Mouse (Mus musculus) skeletal muscle tissue, adult 2 months (tissue): ENCODE measurements around the gene BC030867.

Experiments
- DNase-seq: peaks from one replicate; pipeline ENCODE4 v3.0.0-alpha.2; 2012; ENCODE audit warnings: low read depth, low spot score

BC030867 gene

DNA sequence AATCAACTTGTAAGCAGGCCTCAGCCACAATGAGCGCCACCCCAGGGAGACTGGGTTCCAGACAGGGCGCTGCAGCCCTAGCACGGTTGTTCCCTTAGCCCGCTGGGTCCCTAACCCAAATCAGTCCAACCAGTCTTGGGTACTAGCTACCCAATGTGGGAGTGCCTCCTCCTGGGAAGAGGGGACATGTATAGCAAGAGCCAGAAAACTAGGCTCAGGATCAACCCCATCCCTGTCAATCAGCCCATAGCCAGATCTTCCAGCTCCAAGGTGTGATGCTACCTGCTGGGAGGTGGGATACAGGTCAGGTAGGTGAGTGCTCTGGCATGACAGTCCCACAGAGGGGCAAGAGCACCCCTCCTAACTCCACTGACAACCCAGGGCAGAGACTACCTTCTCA is 41.5 kb downstream of the BC030867 start:
- no peak for DNase-seq

DNA sequence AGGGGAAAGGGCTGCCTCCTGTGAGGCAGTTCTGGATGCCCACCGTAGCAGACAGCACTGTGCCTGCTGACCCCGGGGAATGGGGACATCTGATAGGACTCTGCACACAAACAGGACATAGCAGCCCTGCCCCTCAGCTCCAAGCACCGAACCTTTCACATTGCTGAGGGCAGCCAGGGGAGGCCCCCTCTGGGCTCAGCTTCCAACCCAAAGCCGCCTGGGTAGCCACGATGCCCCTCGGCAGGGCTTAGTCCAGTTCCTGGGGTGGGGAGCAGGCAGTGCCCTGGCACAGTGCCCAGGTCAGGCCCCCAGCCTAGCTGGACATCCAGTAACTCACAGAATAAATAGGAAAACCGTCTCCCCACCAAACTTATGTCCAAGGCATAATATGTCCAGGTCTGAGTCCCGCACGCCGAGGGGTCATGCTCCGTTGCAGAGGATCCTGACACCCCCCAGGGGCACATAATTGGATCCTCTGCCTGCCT is 42.4 kb downstream of the BC030867 start:
- DNase-seq: no peak

DNA sequence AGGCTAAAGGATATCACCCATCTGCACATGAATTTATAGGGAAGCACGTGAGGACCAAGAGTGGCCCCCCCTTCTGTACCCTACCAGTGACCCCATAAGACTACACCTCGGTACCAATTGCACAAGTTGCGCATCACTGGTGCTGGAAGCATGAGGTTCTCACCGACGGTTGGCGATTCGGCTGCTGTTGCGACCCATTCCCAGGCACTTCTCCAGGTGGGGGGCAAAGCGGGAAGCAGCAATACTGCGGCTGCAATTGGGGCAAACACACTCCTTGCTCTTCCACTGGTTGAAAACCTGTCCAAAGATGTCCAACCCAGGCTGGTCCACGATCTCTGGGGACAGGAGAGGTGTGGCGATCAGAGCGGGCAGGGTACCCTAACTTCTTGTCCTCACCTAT is 45.3 kb downstream of the BC030867 start:
- no peak for DNase-seq

DNA sequence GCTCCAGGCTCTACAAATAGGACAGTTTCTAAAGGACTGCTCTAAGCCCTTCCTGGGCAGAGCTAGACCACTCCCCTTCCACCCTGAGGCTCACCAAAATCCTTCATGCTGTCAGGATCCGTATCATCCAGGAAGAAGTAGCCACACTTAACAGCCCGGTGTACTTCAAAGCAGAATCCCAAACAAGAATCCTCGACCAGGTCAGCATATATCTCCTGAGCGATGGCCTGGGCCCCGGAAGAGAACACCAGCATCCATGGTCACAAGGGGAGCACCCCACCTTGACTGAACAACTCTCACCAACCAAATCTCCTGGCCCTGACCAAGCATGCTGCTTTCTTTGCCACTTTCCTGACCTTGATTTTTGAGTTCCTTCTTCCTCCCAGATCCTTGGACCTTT is 45.7 kb downstream of the BC030867 start:
- no peak for DNase-seq

DNA sequence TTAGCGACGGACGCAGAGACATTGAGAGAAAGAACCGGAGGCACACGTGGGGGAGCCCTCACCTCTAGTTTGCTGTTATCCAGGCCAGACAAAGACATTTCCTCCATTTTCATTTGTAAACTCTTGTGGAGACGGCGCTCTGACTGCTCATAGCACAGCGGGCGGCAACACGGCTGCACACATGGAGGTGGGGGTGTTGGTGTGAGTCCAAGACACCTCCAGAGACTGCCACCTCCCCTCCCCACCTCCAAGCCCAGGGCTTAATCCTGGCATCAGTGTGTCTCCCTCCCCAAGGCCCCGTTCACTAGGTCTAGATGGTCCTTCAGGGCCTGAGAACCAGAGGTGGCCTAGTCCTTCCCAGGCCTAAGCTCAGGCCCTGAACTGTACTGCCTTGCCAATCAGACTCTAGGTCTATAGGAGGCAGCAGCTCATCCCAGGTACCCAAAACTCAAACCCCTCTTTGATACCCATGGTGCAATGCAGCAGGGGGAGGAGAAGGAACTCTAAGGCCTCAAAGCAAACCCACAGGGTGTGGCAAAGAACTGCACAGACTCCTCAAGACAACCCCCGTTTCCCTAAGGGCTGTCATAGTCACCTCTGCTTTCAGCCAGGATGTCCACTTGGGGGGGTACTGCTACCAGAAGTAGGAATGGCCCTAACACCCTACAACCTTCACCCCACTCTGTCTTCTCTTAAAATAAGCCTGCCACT is 46.4 kb downstream of the BC030867 start:
- DNase-seq: no peak

DNA sequence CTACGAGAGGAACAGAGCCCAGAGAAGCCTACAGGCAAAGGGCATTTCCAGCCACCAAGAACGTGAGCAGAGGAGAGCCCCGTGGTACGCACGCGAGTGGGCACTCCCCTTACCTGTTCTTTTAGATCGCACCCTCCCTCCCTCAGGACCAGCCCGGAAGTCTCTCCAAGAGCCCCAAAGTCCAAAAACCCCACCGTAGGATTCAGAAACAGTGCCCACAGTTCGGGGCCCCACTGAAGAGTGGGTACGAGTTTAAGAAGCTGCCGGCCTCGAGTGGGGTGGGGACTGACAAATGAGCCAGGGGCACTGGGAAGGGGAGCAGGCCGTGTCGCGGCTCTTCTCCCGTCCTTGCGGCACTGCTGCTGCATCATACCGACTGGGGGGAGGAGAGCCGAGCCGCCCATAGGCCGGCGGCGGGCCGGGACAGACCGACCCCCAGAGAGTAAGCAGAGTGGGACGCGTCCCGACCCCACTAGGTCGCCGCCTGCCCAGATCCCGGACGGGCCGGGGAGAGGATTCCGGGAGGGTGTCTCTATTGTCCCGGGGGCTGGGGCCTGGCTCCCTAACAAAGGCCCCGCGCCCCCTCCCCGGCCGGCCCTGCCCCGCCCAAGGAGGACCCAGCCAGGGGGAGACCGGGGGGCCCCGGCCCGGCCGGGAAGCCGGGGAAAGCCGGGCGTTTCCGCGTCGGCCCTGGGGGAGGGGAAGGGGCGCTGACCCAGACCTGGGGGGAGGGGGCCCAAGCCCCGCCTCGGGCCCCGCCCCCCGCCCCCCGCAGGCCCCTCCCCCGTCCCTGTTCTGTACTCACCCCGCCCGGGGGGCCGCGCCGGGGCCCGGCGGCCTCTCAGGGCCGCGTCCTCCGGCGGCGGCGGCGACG is 47.2 kb downstream of the BC030867 start:
- no peak for DNase-seq

DNA sequence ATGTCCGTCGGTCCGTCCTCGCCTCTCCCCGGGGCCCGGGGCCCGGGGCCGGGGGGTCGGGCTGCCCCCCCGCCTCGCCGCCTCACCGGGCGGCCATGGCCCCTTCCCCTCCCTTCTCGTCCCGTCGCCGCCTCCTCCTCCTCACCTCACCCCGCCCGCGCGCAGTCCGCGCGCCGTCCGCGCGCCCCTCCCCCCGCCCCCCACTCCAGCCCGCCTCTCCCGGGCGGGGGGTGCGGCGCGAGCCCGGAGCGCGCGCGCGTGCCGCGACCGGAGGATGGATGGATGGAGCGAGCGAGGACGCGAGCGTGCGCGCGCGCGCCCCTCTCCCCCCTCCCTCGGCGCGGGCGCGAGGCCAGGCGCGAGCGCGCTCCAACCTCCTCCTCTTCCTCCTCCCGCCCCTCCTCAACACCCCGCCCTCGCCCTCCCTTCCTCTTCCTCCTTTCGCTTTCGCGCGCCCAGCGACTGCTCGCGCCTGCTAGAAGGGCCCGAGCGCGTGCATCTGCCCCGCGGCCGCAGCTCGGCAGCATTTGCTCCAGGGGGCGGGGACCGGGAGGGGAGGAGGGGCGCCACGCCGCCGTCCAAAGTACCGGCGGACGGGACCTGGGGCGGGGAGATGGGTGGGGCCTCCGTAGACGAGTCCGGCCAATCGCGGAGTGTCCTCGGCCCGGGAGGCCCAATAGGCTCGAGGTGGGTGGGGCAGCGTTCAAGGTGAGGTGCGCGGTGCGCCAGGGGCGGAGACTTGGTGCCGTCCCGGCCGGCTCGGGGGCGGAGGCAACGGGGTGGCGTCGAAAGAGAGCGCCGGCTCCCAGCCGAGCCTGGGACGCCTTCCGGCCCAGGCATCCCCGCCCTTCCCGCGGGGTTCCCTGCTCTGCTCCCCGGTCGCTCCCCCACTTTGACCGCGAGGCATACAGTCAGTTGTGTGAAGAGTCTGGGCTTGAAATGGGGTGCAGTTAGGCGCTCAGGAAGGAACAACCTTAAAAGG is 48.1 kb downstream of the BC030867 start, which contains the start of gene Atxn7l3:
TSS of gene Atxn7l3 (minus strand) at position 141 of the 982 bp plus-strand sequence.
- peak; percentile 97 for DNase-seq

DNA sequence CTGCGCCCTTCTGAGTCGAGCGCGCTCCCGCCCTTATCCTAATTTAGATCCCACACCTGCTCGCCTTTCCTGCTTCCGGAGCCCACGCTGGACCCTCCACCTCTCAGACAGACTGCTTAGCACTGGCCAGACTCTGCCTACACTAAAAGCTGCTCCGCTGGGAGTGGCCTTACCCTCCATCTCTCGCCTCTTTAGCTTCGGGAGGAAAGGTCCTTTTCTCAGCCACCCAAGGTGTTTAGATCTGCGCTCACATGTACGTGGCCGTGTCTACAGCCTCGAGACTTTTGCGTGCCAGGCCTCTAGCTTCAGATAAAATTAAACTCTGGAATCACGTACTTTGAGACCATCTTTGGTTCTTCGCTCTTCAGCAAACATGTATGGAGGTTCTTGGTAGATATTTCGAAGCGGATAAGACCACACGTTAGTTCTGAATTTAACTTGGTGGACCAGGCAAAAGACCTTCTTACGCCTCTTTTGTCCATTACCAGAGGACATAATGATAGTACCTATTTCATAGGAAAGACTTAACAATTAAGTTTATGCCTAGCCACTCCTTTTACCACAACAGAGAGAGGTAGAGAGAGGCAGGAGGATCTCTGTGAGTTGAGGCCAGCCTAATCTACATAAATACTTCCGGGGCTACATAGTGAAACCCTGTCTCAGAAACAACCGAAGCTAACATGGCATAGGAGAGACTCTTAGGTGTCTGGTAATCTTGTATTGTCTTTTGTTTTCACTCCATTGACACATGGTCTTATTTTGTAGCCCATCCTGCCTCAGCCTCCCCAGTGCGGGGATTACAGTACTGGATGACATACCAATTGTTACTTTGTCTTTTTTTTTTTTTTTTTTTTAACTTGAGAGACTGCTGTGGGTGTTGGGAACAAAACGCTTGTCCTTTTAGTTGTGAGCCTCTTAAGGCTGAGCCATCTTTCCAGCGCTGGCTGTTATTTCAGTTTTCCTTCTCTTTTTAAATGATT is 49.2 kb downstream of the BC030867 start:
- no peak for DNase-seq

DNA sequence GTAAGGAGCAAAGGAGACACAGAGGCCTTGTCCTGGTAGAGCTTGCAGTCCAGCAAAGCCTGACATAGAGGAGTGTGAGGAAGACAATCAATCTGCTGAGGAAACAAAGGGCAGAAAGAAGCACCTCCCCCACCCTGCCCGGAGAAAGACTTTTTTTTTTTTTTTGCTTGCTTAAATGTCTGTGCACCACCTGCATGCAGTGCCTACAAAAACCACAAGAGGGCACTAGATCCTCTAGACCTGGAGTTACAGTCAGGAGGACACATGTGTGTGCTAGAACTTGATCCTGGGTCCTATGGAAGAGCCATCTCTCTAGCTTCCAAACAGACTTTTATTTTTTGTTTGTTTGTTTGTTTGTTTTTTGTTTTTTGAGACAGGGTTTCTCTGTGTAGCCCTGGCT is 51.2 kb downstream of the BC030867 start:
- no peak for DNase-seq

DNA sequence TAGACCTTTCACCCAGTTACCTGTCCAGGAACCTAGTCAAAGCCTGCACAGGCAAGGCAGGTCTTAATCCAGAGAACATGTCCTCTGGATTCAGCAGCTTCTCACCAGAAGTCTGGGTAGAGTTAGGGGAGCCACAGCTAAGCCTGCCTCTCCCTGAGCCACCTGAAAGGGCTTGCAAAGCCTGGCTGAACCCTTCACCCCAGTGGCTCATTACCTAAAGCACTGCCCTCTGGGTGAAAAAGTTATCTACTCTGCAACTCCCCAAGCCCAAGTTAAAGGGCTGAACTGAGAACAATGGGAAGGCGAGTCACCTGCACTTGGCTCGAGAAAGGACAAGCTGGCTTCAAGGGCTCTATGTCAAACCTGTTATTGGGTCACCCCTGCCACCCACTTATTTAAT is 55.5 kb downstream of the BC030867 start:
- no peak for DNase-seq

DNA sequence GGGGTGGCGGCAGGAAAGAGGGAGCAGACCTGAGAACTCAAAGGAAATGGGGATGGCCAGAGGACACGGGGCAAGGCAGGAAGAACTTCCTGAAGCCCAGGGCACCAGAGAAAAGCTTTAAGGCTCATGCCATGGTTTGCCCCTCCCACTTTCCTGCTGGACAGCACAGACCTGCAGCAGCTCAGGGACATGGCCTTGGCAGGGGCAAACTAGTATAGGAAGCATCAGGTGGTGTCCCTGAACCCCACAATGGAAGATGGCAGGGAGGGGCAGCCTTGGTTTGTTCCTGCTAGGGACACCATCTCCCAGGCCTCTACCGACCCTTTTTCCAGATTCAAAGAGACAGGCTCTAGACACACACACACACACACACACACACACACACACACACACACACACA is 56.7 kb downstream of the BC030867 start:
- no peak for DNase-seq

DNA sequence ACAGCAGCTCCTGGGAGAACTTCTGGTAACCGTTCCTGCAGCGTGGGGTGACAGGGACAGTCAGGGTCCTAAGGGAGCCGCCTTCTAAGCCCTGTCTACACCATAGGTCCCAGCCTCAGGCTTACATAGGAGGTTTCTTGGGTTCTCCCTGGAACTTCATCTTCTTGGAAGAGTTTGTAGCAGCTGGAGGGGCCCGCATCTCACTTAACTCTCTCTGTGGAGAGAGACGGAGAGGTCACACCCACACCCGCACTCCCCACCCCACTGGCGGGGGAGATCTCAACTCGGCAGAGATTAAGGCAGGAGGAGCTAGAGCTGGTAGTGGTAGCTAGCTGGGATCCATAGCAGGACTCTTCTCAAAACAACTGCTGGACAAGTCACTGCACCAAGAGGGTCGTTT is 59.4 kb downstream of the BC030867 start:
- no peak for DNase-seq

DNA sequence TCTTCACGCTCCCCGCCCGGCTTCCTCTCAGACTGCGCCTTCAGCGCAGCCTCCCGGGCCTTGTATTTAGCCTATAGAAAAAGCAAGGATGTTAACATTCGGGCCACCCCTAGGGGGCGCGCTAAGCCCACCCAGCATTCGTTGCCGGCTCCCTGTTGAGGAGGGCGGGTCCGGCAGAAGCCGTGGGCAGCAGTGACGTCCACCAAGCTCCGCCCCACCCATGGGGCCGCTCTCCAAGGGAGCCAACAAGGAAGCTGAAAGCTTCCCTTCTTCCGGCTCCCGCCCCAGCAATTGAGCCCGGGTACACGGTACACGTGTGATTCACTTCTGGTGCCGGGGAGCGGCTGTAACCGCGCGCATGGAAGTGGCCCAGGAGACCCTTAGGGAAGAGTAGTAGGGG is 60.3 kb downstream of the BC030867 start:
- DNase-seq: peak; percentile 96

DNA sequence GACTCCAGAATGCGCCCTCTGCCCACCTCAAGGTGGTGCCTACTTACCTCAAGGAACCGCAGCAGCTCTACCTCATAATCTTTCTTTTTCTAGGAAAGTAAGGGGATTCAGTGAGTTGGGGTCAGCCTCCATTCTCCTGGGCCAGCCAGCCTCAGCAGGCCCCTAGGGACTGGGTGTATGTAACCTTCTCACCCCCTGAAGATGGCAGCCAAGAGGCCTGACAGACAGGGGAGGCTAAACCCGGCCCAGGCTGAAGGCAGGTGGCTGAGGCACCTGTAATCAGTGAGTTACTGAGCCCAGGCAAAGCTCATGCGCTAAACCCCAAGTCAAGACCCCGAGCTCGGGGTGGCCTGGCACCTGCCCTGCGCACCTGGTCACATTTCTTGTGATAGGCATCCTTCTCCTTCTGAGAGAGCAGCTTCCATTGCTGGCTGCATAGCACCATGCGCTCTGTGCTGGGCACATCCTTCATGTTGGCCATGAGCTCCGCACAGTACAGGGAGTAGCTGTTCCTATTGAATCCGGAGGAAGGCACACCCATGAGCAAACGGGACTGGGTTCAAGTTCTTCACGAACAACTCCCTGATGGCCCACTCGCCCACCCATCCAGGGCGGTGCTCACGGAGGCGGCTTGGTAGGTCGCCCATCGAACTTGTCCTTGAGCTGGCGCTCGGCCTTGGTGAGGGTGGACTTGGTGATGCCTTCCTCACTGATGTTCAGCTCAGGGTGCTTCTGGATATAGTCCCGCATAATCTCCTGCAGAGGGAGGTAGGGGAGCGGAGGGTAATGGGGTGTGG is 61.3 kb downstream of the BC030867 start:
- no peak for DNase-seq

DNA sequence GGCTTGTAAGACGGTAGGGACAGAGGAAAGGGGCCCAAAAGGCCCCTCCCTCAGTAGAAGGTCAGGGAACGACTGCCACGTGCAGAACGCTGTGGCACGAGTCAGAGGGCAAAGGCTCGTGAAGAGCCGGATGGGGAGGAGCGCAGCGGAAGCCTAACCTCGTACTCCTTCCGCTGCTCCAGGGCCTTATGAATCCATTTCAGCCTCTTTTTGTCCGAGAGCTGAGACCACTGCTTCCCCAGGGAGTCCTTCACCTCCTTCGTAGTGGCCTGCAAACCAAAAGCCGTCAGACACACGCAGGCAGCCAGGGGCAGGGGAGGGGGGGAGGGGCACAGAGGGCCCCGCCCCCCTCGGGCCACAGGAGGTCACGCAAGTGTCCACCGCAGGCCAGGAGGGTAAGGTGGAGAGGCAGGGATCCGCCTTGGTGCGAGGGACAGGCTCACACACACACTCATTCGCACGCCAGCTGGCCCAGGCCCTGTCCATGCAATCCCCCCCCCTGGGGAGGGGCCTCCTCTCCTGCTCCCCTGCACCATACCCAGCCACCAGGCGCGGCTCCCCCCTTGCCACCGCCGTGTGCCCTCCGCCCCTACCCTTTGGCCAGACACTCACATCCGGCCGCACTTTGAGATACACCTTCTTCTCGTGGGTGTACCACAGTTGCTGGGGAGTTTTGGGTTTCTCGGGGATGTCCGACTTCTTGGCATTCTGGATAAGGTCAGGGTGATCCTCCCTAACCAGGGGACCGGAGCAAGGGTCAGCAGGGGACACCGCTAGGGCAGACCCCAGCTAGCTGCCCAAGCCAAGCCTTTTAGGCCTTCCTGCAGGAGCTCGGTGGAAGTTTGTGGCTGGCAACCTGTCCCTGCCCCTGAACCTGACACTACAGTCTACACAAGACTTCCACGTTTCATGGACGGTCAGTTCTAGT is 62.4 kb downstream of the BC030867 start:
- no peak for DNase-seq

DNA sequence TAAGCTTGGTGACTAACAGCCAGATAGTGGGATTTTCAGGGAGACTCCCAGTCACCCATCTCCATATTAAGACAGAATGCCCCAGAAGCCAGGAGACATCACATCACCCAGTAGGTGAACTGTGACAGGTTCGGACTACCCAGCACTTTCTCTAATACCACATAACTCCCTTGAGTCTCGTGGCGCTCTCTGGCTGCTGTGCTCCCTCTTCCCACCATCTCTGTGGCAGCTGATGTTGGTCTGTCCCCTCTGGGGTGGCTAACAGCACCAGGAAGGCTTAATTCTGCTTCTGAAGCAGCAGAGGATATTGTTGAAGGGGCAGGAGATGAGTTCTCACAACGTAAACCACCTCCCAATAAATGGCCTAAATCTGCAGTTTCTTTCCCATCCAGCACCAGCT is 63.3 kb downstream of the BC030867 start:
- no peak for DNase-seq

DNA sequence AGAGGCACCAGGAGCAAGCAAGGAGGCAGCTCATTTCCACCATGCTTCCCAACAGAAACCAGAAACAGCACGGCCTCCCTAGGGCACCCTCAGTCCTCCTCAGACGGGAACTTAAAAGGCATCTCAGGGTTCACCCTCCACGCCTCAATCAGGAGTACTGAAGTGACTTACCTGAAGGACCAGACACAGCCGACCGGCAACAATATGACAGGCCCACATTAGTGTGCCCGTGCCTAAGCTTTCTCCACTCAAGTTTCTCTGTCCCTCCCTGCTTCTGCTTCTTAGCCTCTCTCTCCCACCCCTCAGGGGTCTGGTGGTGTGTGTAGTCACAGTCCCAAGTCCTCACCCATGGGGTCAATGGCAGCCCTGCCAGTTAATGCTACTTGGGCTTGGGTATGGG is 63.9 kb downstream of the BC030867 start:
- no peak for DNase-seq

DNA sequence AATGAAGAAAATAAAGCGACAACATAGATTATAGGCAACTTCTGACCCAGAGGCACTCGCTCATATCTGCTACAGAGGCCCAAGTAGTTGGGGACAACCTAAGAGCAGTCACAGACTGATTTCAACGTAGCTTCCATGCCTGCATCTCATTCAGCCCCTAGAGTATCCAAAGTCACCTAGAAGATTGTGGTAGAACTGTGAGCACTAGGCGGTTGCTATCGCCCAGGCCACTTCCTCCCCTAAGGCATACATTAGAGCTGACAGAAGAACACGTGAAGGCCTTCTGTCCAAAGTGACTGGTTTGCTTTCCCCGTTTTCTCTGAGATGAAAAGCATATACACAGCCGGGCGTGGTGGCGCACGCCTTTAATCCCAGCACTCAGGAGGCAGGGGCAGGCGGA is 65.6 kb downstream of the BC030867 start:
- no peak for DNase-seq
